Mouse (Mus musculus) thymus, postnatal 10 days (tissue): ENCODE results near the gene 1700013G24Rik.

Source experiments
- DNase-seq, 2 experiments: peaks; one replicate each; pipeline ENCODE4 v3.0.0; 2021; ENCODE audit warnings: low spot score in 2 of 2

1700013G24Rik gene

GRCm38 (mm10) chr4:137476065-137476760 lies 23.1 kb downstream of the 1700013G24Rik start:
- no peak for DNase-seq

GRCm38 (mm10) chr4:137476761-137477237 lies 23.7 kb downstream of the 1700013G24Rik start:
- no peak for DNase-seq

- no peak for DNase-seq
These were observed 24.5 kb downstream of the 1700013G24Rik start for GRCm38 (mm10) chr4:137477611-137478010.

- DNase-seq, result no peak
These were observed 25.2 kb downstream of the 1700013G24Rik start for GRCm38 (mm10) chr4:137478306-137478705.

- DNase-seq, result no peak
These were observed 26.7 kb downstream of the 1700013G24Rik start for GRCm38 (mm10) chr4:137479757-137480156.

GRCm38 (mm10) chr4:137480191-137480992 lies 27.3 kb downstream of the 1700013G24Rik start:
- DNase-seq, result no peak

GRCm38 (mm10) chr4:137480993-137481340 lies 27.9 kb downstream of the 1700013G24Rik start:
- DNase-seq, result no peak

GRCm38 (mm10) chr4:137481381-137482030 lies 28.4 kb downstream of the 1700013G24Rik start:
- no peak for DNase-seq

GRCm38 (mm10) chr4:137483871-137484270 lies 30.8 kb downstream of the 1700013G24Rik start:
- no peak for DNase-seq

- no peak for DNase-seq
These were observed 31.5 kb downstream of the 1700013G24Rik start for GRCm38 (mm10) chr4:137484586-137484985.

- no peak for DNase-seq
These were observed 32.3 kb downstream of the 1700013G24Rik start for GRCm38 (mm10) chr4:137485258-137485960.

GRCm38 (mm10) chr4:137486081-137487014 lies 33.3 kb downstream of the 1700013G24Rik start:
- no peak for DNase-seq

- no peak for DNase-seq
These were observed 34.4 kb downstream of the 1700013G24Rik start for GRCm38 (mm10) chr4:137487286-137488000.

GRCm38 (mm10) chr4:137488038-137488437 lies 35.0 kb downstream of the 1700013G24Rik start:
- DNase-seq, result no peak

GRCm38 (mm10) chr4:137488571-137489303 lies 35.7 kb downstream of the 1700013G24Rik start:
- DNase-seq, result no peak

GRCm38 (mm10) chr4:137489996-137490395 lies 36.9 kb downstream of the 1700013G24Rik start:
- DNase-seq, result no peak

GRCm38 (mm10) chr4:137492563-137492962 lies 39.5 kb downstream of the 1700013G24Rik start:
- DNase-seq, result no peak

- no peak for DNase-seq
These were observed 40.1 kb downstream of the 1700013G24Rik start for GRCm38 (mm10) chr4:137493187-137493586.
